Comparison of ENCODE assay signal across 19 mouse cellular contexts in the genomic region with DNA sequence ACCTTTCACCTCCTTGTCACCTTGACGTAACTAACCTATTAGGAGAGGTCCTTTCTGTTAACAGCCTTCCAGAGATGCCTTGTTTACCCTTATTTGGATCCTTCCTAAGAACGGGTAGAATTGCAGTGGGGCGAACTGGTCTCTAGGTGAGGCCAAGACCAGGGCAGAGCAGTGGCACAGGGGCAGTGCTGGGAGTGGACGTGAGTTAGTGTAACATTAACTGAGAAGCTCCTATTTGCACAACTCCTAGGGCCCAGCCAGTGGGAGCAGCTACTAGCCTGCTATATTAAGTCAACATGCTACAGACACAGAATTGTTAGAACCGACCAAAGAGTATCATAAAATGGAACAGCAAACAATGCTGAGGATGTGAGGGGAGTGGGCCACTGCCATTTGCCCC. TPM values are rescaled to one million over a fixed set of nuclear protein-coding genes. Genes with fewer than 3 reads are reported as not detected.
DNase-seq lines count a peak whose midpoint lies in the region; ATAC-seq and TF ChIP-seq lines count a peak whose summit lies in the region.
"Had no signal": no experiment of that assay in that cellular context is flagged by ENCODE, and none has a peak within 500 bp of the region (broad histone marks: within the 10 kb centered on the region; RNA-seq: fewer than 3 reads in every experiment).

No protein-coding gene starts in this region.

- 62% methylated on average over 5 of the region's 5 CpGs for WGBS in stomach, embryonic 15.5 days
- 65% methylated on average over 5 of the region's 5 CpGs for WGBS in stomach, postnatal 0 days
- 62% methylated on average over 5 of the region's 5 CpGs for WGBS in liver, embryonic 12.5 days (ENCODE audit: insufficient replicate concordance)
- WGBS in liver, embryonic 16.5 days (ENCODE audit: insufficient replicate concordance), result 50% methylated on average over 5 of the region's 5 CpGs

- no peak overlapping the region for H3K4me2 ChIP-seq in stomach, embryonic 15.5 days
- no peak overlapping the region for H3K4me2 ChIP-seq in stomach, postnatal 0 days (replicated peaks; ENCODE audit: low read depth)
- H3K4me2 ChIP-seq in liver, embryonic 12.5 days, result no peak overlapping the region
- H3K4me2 ChIP-seq in liver, embryonic 16.5 days (ENCODE audit: low read depth, low read length), result peak overlapping the region; percentile 22; the same call in 1 of the 2 replicates
- H3K4me2 ChIP-seq: embryonic facial prominence, embryonic 12.5 days; forebrain, embryonic 12.5 days; heart, embryonic 13.5 days had no signal

- no peaks in the 10 kb centered on the region for H3K36me3 ChIP-seq in stomach, embryonic 15.5 days
- H3K36me3 ChIP-seq in stomach, postnatal 0 days (ENCODE audit: control insufficient read depth, insufficient read depth, low read length), result no peaks in the 10 kb centered on the region
- no peaks in the 10 kb centered on the region for H3K36me3 ChIP-seq in liver, embryonic 12.5 days
- H3K36me3 ChIP-seq in liver, embryonic 16.5 days (ENCODE audit: control insufficient read depth, insufficient read depth), result no peaks in the 10 kb centered on the region
- H3K36me3 ChIP-seq: embryonic facial prominence, embryonic 12.5 days; forebrain, embryonic 12.5 days; heart, embryonic 13.5 days had no signal

- peak; percentile 53; the same call in 1 of the 2 replicates for ATAC-seq in stomach, embryonic 15.5 days (ENCODE audit: insufficient read depth, low FRiP score, low read depth)
- no peak for ATAC-seq in stomach, postnatal 0 days (ENCODE audit: low FRiP score, low TSS enrichment)
- peak; percentile 68 for ATAC-seq in liver, embryonic 12.5 days
- ATAC-seq in liver, embryonic 16.5 days (ENCODE audit: low read depth), result peak; percentile 92
- ATAC-seq: forebrain, embryonic 16.5 days had no signal

- H3K9me3 ChIP-seq in stomach, embryonic 15.5 days, result no peaks in the 10 kb centered on the region
- no peaks in the 10 kb centered on the region for H3K9me3 ChIP-seq in stomach, postnatal 0 days (ENCODE audit: control insufficient read depth, low read length)
- H3K9me3 ChIP-seq in liver, embryonic 12.5 days (replicated peaks), result no peaks in the 10 kb centered on the region
- no peaks in the 10 kb centered on the region for H3K9me3 ChIP-seq in liver, embryonic 16.5 days (replicated peaks; ENCODE audit: control insufficient read depth, low read length)
- H3K9me3 ChIP-seq: embryonic facial prominence, embryonic 12.5 days; forebrain, embryonic 12.5 days; heart, embryonic 13.5 days had no signal

- no peaks in the 10 kb centered on the region for H3K4me1 ChIP-seq in stomach, embryonic 15.5 days
- H3K4me1 ChIP-seq in stomach, postnatal 0 days (replicated peaks; ENCODE audit: control insufficient read depth, insufficient read depth), result no peaks in the 10 kb centered on the region
- H3K4me1 ChIP-seq in liver, embryonic 12.5 days, result no peaks in the 10 kb centered on the region
- no peaks in the 10 kb centered on the region; the same call in 1 of the 2 replicates for H3K4me1 ChIP-seq in liver, embryonic 16.5 days (ENCODE audit: control insufficient read depth, low read depth, low read length)
- H3K4me1 ChIP-seq: forebrain, embryonic 12.5 days; heart, embryonic 13.5 days had no signal

- H3K9ac ChIP-seq in stomach, embryonic 15.5 days, result no peak overlapping the region
- H3K9ac ChIP-seq in stomach, postnatal 0 days (ENCODE audit: low read length), result no peak overlapping the region
- H3K9ac ChIP-seq in liver, embryonic 12.5 days, result no peak overlapping the region
- H3K9ac ChIP-seq in liver, embryonic 16.5 days (ENCODE audit: low read depth, low read length), result no peak overlapping the region
- H3K9ac ChIP-seq: embryonic facial prominence, embryonic 12.5 days; forebrain, embryonic 12.5 days; heart, embryonic 13.5 days had no signal

- no peak for TF ChIP-seq CTCF in stomach, postnatal 0 days (IDR thresholded peaks at IDR 0.05; ENCODE audit: low read depth)

- no peaks in the 10 kb centered on the region for H3K27me3 ChIP-seq in stomach, embryonic 15.5 days (replicated peaks)
- H3K27me3 ChIP-seq in stomach, postnatal 0 days (ENCODE audit: control insufficient read depth, insufficient read depth, low read length), result no peaks in the 10 kb centered on the region
- H3K27me3 ChIP-seq in liver, embryonic 12.5 days (replicated peaks), result no peaks in the 10 kb centered on the region
- no peaks in the 10 kb centered on the region for H3K27me3 ChIP-seq in liver, embryonic 16.5 days (ENCODE audit: control insufficient read depth, insufficient read depth, low read depth, low read length)
- H3K27me3 ChIP-seq: embryonic facial prominence, embryonic 12.5 days; forebrain, embryonic 12.5 days; heart, embryonic 13.5 days had no signal

- no peak for DNase-seq in stomach, postnatal 0 days (ENCODE audit: low spot score)
- DNase-seq in kidney, adult 11 months, result no peak
- no peak for DNase-seq in lung, postnatal 36 days
- no peak for DNase-seq in frontal cortex, adult 2 months (ENCODE audit: extremely low spot score in 1 of 2, low spot score in 1 of 2)
- DNase-seq: adrenal gland, postnatal 10 days; cerebellum, adult 11-12 months; cerebellum, adult 9-10 months; cerebellum, postnatal 25 days; gastrocnemius, adult 2 months; gastrocnemius, postnatal 25 days; heart, postnatal 36 days had no signal

- TF ChIP-seq EP300 in stomach, postnatal 0 days (optimal IDR thresholded peaks at IDR 0.05), result no peak

- H3K27ac ChIP-seq in stomach, embryonic 15.5 days, result no peak overlapping the region
- no peak overlapping the region for H3K27ac ChIP-seq in stomach, postnatal 0 days (replicated peaks)
- no peak overlapping the region for H3K27ac ChIP-seq in liver, embryonic 12.5 days
- 0 out of 2 replicates have a peak overlapping the region, but pooled peaks have one; percentile 1 for H3K27ac ChIP-seq in liver, embryonic 16.5 days (ENCODE audit: low read length)
- H3K27ac ChIP-seq: embryonic facial prominence, embryonic 12.5 days; forebrain, embryonic 12.5 days; gastrocnemius, adult 2 months; heart, embryonic 13.5 days had no signal

- no peak overlapping the region for H3K4me3 ChIP-seq in stomach, embryonic 15.5 days (replicated peaks)
- no peak overlapping the region for H3K4me3 ChIP-seq in stomach, postnatal 0 days (ENCODE audit: low read depth, low read length)
- H3K4me3 ChIP-seq in liver, embryonic 12.5 days, result no peak overlapping the region
- no peak overlapping the region; the same call in 1 of the 2 replicates for H3K4me3 ChIP-seq in liver, embryonic 16.5 days (ENCODE audit: low read depth, low read length)
- H3K4me3 ChIP-seq: embryonic facial prominence, embryonic 12.5 days; forebrain, embryonic 12.5 days; gastrocnemius, adult 2 months; heart, embryonic 13.5 days had no signal

RNA-seq across cellular contexts. Expression of a gene that starts 30.8 kb away (rescaled TPM):
- 18.0 and 19.2 TPM in 2 replicates for polyA plus RNA-seq in stomach, embryonic 15.5 days (2015; fragmentation: Nextera tagmentation; extraction: Ambion mirVana)
- polyA plus RNA-seq in stomach, postnatal 0 days (2015; fragmentation: Nextera tagmentation; extraction: Ambion mirVana), result 4.2 and 4.3 TPM in 2 replicates
- polyA plus RNA-seq in liver, embryonic 12.5 days (2016; fragmentation: Nextera tagmentation; extraction: Ambion mirVana), result 2.6 and 2.9 TPM in 2 replicates
- 1.5 and 2.4 TPM in 2 replicates for polyA plus RNA-seq in liver, embryonic 16.5 days (2015; fragmentation: Nextera tagmentation; extraction: Ambion mirVana)
- polyA plus RNA-seq in frontal cortex, adult 2 months (2012; rRNA removed), result 3.1 and 8.1 TPM in 2 replicates
- polyA plus RNA-seq: C2C12 had no signal
